Mouse (Mus musculus) lung, adult 2 months (tissue): ENCODE results near the gene Lrrn1.

Experiments used
- CTCF ChIP-seq: fragments of 200-500 bp; IDR thresholded peaks from 2 replicates; pipeline ENCODE4 v1.5.1; 2011; ENCODE audit warnings: mild to moderate bottlenecking, low read length, control low read depth; ENCODE audit not compliant: insufficient read depth
- POLR2A ChIP-seq: fragments of 200-500 bp; IDR thresholded peaks from 2 replicates; pipeline ENCODE4 v1.6.1; 2011; ENCODE audit warnings: low read depth, mild to moderate bottlenecking, control low read depth, low read length, borderline replicate concordance; ENCODE audit errors: extremely low read depth

- TF ChIP-seq CTCF (no peak), POLR2A (no peak)
Measured at GRCm38 (mm10) chr6:107494491-107494890, 35.1 kb upstream of the Lrrn1 start.
